Mouse (Mus musculus) thymus, postnatal 36 days (tissue): Measurements from ENCODE around the gene Tada2b.

ENCODE experiments used
- DNase-seq, 2 experiments: peaks; one replicate each; pipeline ENCODE4 v3.0.0; 2022; ENCODE audit warnings: mixed read lengths in 2 of 2

The Tada2b gene

GRCm38 (mm10) chr5:36444611-36445010 is 39.5 kb downstream of the Tada2b start:
- DNase-seq, result no peak

- no peak for DNase-seq
Measured at GRCm38 (mm10) chr5:36440741-36441140, 43.3 kb downstream of the Tada2b start.

GRCm38 (mm10) chr5:36436858-36437257 is 47.2 kb downstream of the Tada2b start:
- DNase-seq, result no peak

GRCm38 (mm10) chr5:36434398-36434967 is 49.6 kb downstream of the Tada2b start:
- no peak for DNase-seq

GRCm38 (mm10) chr5:36431711-36432110 is 52.4 kb downstream of the Tada2b start:
- DNase-seq, result no peak

- no peak for DNase-seq
Measured at GRCm38 (mm10) chr5:36429551-36429950, 54.5 kb downstream of the Tada2b start.

- DNase-seq, result no peak
Measured at GRCm38 (mm10) chr5:36427831-36428230, 56.3 kb downstream of the Tada2b start.

GRCm38 (mm10) chr5:36426404-36426803 is 57.7 kb downstream of the Tada2b start:
- no peak for DNase-seq

- no peak for DNase-seq
Measured at GRCm38 (mm10) chr5:36424676-36425075, 59.4 kb downstream of the Tada2b start.
